Mouse (Mus musculus) heart, embryonic 11.5 days (tissue): ENCODE data around the gene Tdrd5. TPM values are rescaled to one million over a fixed set of nuclear protein-coding genes. Genes with fewer than 3 reads are reported as not detected.
"Not testable (repeated sequence)": the region's sequence is repeated elsewhere in the genome, so short reads cannot be mapped to it uniquely, and the experiment has no call there.

Source experiments
- ATAC-seq: fragments of 200-750 bp; cut with Nextera tagmentation; replicated peaks from 2 replicates; pipeline ENCODE4 v1.8.0; 2017; ENCODE audit warnings: moderate library complexity; ENCODE audit not compliant: insufficient number of reproducible peaks, low FRiP score, low TSS enrichment
- H3K27ac ChIP-seq: fragments of 300-500 bp; sonication (generic); 2 replicates; pipeline ENCODE4 v1.5.1; 2014; ENCODE audit warnings: mild to moderate bottlenecking, low read depth, low read length
- H3K27me3 ChIP-seq: fragments of 300-500 bp; sonication (generic); 2 replicates; pipeline ENCODE4 v1.6.1; 2014; ENCODE audit warnings: mild to moderate bottlenecking, low read length, mixed read lengths; ENCODE audit not compliant: control insufficient read depth, insufficient read depth
- H3K36me3 ChIP-seq: fragments of 300-500 bp; sonication (generic); 2 replicates; pipeline ENCODE4 v1.6.1; 2014; ENCODE audit warnings: mild to moderate bottlenecking, low read length, moderate library complexity, mixed read lengths; ENCODE audit not compliant: control insufficient read depth, insufficient read depth
- H3K4me1 ChIP-seq: fragments of 300-500 bp; sonication (generic); 2 replicates; pipeline ENCODE4 v1.6.1; 2014; ENCODE audit warnings: low read length; ENCODE audit not compliant: control insufficient read depth, insufficient read depth
- H3K4me2 ChIP-seq: fragments of 300-500 bp; sonication (generic); 2 replicates; pipeline ENCODE4 v1.6.1; 2014; ENCODE audit warnings: mild to moderate bottlenecking, moderate library complexity
- H3K4me3 ChIP-seq: fragments of 300-500 bp; sonication (generic); 2 replicates; pipeline ENCODE4 v1.5.1; 2014; ENCODE audit warnings: low read depth, low read length
- H3K9ac ChIP-seq: fragments of 300-500 bp; sonication (generic); 2 replicates; pipeline ENCODE4 v1.6.1; 2014; ENCODE audit warnings: mild to moderate bottlenecking, low read depth, low read length, moderate library complexity
- H3K9me3 ChIP-seq: fragments of 300-500 bp; sonication (generic); replicated peaks from 2 replicates; pipeline ENCODE4 v1.6.1; 2016; ENCODE audit warnings: low read length; ENCODE audit not compliant: control insufficient read depth
- WGBS: fragments of 180-500 bp; shearing (Covaris S2); extraction: QIAGEN DNeasy Blood & Tissue Kit; methylation state at CpG from one replicate; pipeline ENCODE4 v1.1.7; 2014; ENCODE audit not compliant: insufficient replicate concordance; 5-methylcytosine and 5-hydroxymethylcytosine counted together
- polyA plus RNA-seq: library from polyadenylated mRNA; unstranded; fragments of >200 nt; fragmentation: Nextera tagmentation; extraction: Ambion mirVana; gene quantifications from 2 replicates; pipeline ENCODE4 v1.2.1, GENCODE M21; 2014

Tdrd5 gene
- polyA plus RNA-seq, 1 experiment from 2014 or later: not detected

DNA sequence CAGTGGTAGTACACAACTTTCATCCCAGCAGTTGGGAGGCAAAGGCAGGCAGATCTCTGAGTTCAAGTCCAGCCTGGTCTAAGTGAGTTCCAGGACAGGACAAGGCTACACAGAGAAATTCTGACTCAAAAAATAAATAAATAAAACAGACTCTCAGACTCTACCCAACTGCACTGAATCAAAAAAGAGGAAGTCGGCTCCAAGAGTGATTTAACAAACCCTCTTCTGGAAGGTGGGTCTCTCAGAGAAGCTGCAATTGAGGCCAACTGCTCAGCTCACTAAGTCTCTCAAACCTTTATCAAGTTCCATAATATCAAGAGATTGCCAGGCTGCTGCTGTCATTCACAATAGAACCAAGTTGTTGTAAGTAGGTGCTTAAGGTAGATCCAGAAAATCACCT lies 5.1 kb upstream of the Tdrd5 start:
- H3K4me3 ChIP-seq: no peak overlapping the region
- peaks cover 68% of the 10 kb centered on the region for H3K27me3 ChIP-seq
- no peaks in the 10 kb centered on the region for H3K4me1 ChIP-seq
- no peak overlapping the region for H3K9ac ChIP-seq
- ATAC-seq: no peak
- no peaks in the 10 kb centered on the region for H3K36me3 ChIP-seq
- H3K4me2 ChIP-seq: no peak overlapping the region
- H3K9me3 ChIP-seq: no peaks in the 10 kb centered on the region
- WGBS: 64% methylated on average over 1 of the region's 1 CpGs
- no peak overlapping the region for H3K27ac ChIP-seq

- no peak overlapping the region for H3K27ac ChIP-seq
- H3K27me3 ChIP-seq: no peaks in the 10 kb centered on the region
- H3K4me2 ChIP-seq: no peak overlapping the region
- H3K4me3 ChIP-seq: no peak overlapping the region
- no peaks in the 10 kb centered on the region for H3K9me3 ChIP-seq
- H3K9ac ChIP-seq: no peak overlapping the region
- 90% methylated on average over 6 of the region's 6 CpGs for WGBS
- no peak for ATAC-seq
- no peaks in the 10 kb centered on the region for H3K36me3 ChIP-seq
- H3K4me1 ChIP-seq: no peaks in the 10 kb centered on the region
Measured at GRCm38 (mm10) chr1:156290016-156290415, 13.4 kb downstream of the Tdrd5 start.

DNA sequence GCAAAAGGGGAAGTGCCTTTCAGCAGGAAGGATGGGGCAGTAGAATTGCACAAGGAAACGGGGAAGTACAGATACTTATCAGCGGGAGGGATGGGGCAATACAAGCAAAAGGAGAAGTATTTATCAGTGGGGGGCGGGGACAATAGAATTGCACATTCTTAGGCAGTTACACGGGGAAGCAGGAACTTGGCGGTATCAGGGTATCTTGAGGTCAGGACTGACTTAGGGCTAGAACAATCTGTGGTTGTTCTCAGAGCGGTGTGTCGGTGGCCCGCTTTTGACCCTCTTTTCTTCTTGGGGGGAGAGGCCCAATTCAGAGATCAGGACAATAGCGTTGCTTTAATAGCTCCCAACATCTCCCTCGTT lies 14.3 kb downstream of the Tdrd5 start:
- H3K36me3 ChIP-seq, H3K4me2 ChIP-seq, H3K4me1 ChIP-seq, ATAC-seq, H3K9ac ChIP-seq, H3K27me3 ChIP-seq, H3K9me3 ChIP-seq, H3K4me3 ChIP-seq, H3K27ac ChIP-seq: not testable (repeated sequence)
- 65% methylated on average over 9 of the region's 10 CpGs for WGBS

GRCm38 (mm10) chr1:156288556-156289221 lies 14.8 kb downstream of the Tdrd5 start:
- Histone ChIP-seq H3K4me2 (no peak overlapping the region), H3K36me3 (no peaks in the 10 kb centered on the region), H3K27ac (no peak overlapping the region), H3K4me3 (no peak overlapping the region), H3K9me3 (no peaks in the 10 kb centered on the region), H3K9ac (no peak overlapping the region), H3K27me3 (no peaks in the 10 kb centered on the region), H3K4me1 (peaks cover 1% of the 10 kb centered on the region; the same call in 1 of the 2 replicates)
- no peak for ATAC-seq
- WGBS: 74% methylated on average over 9 of the region's 9 CpGs

GRCm38 (mm10) chr1:156285541-156285896 lies 17.9 kb downstream of the Tdrd5 start:
- 83% methylated on average over 5 of the region's 5 CpGs for WGBS
- H3K9ac ChIP-seq: no peak overlapping the region
- H3K9me3 ChIP-seq: no peaks in the 10 kb centered on the region
- no peak overlapping the region for H3K4me2 ChIP-seq
- H3K4me3 ChIP-seq: no peak overlapping the region
- peaks cover 3% of the 10 kb centered on the region; the same call in 1 of the 2 replicates for H3K4me1 ChIP-seq
- no peaks in the 10 kb centered on the region for H3K27me3 ChIP-seq
- no peaks in the 10 kb centered on the region for H3K36me3 ChIP-seq
- no peak for ATAC-seq
- no peak overlapping the region for H3K27ac ChIP-seq

- ATAC-seq: no peak
- 45% methylated on average over 9 of the region's 9 CpGs for WGBS
- H3K4me3 ChIP-seq: no peak overlapping the region
- H3K9me3 ChIP-seq: no peaks in the 10 kb centered on the region
- no peak overlapping the region for H3K9ac ChIP-seq
- no peak overlapping the region for H3K27ac ChIP-seq
- H3K36me3 ChIP-seq: no peaks in the 10 kb centered on the region
- H3K4me2 ChIP-seq: no peak overlapping the region
- H3K27me3 ChIP-seq: no peaks in the 10 kb centered on the region
- peaks cover 3% of the 10 kb centered on the region; the same call in 1 of the 2 replicates for H3K4me1 ChIP-seq
Measured at GRCm38 (mm10) chr1:156284851-156285540, 18.5 kb downstream of the Tdrd5 start.

- WGBS: 38% methylated on average over 10 of the region's 10 CpGs
- Histone ChIP-seq H3K4me3 (no peak overlapping the region), H3K9ac (no peak overlapping the region), H3K27me3 (no peaks in the 10 kb centered on the region), H3K36me3 (no peaks in the 10 kb centered on the region), H3K27ac (no peak overlapping the region), H3K4me2 (no peak overlapping the region), H3K4me1 (peaks cover 3% of the 10 kb centered on the region; the same call in 1 of the 2 replicates), H3K9me3 (no peaks in the 10 kb centered on the region)
- no peak for ATAC-seq
Measured at GRCm38 (mm10) chr1:156284207-156284606, 19.3 kb downstream of the Tdrd5 start.

DNA sequence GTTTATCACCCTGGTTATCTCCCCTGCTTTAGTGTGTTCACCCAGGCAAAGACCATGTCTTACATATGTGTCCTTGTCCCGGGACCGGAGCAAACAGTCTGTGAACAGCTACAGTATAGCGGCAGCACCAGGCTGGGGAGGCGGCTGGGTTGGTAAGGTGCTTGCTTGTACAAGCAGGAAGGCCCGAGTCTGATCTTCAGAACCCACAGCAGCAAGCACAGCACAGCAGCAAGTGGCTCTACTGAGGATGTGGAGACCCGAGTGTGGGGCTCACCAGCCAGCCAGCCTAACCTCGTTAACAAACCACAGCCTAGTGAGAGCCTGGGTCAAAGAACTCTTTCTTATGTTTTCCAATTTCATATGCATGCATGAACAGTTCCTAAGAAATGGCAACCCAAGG lies 23.3 kb downstream of the Tdrd5 start:
- no peaks in the 10 kb centered on the region for H3K36me3 ChIP-seq
- no peak overlapping the region for H3K9ac ChIP-seq
- H3K9me3 ChIP-seq: no peaks in the 10 kb centered on the region
- 66% methylated on average over 7 of the region's 7 CpGs for WGBS
- ATAC-seq: no peak
- no peak overlapping the region for H3K4me2 ChIP-seq
- peaks cover 3% of the 10 kb centered on the region; the same call in 1 of the 2 replicates for H3K4me1 ChIP-seq
- H3K27ac ChIP-seq: no peak overlapping the region
- H3K27me3 ChIP-seq: no peaks in the 10 kb centered on the region
- no peak overlapping the region for H3K4me3 ChIP-seq

DNA sequence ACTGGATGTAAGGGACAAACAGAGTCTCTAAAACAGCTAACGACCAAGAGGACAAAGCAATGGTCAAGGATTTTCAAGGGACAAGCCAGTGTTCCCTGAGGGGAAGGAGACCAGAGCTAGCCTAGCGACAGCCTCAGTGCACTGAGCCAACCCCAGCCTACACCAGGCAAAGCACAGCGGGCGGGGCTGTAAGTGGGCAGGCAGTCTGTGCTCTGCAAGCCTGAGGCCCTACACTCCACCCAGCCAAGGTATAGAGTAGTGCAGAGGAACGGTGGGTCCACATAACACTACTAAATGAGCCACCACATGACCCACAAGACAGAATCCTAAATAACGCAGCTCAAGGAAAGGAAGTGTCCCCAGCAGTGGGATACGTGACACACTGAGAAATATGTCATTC lies 29.8 kb downstream of the Tdrd5 start:
- H3K36me3 ChIP-seq: no peaks in the 10 kb centered on the region
- H3K4me3 ChIP-seq: no peak overlapping the region
- H3K9me3 ChIP-seq: no peaks in the 10 kb centered on the region
- H3K4me1 ChIP-seq: no peaks in the 10 kb centered on the region
- no peak overlapping the region for H3K4me2 ChIP-seq
- 63% methylated on average over 7 of the region's 7 CpGs for WGBS
- no peak overlapping the region for H3K9ac ChIP-seq
- ATAC-seq: no peak
- no peaks in the 10 kb centered on the region for H3K27me3 ChIP-seq
- no peak overlapping the region for H3K27ac ChIP-seq
